ENCODE assay signal across 13 mouse cellular contexts in the genomic region with DNA sequence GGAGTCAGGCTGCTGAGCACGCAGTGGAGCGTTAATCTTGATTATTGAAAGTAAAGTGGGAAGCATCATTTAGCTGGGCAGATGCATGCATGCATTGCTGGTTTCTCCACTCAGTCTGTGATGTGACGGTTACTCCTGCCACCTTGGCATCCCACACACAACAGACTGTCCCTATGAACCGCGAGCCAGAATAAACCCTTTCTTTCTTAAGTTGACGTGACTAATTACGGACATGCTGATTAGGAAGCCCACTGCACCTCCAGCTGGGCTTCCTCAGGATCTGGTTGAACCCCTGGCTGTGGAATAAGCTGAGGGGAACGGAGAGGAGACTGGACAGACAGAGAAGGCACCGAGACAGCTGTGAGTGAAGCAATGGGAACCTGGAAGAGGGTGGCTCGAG. TPM values are rescaled to one million over a fixed set of nuclear protein-coding genes. Genes with fewer than 3 reads are reported as not detected.
DNase-seq lines count a peak whose midpoint lies in the region; ATAC-seq lines count a peak whose summit lies in the region.
"Had no signal": no experiment of that assay in that cellular context is flagged by ENCODE, and none has a peak within 500 bp of the region (broad histone marks: within the 10 kb centered on the region; RNA-seq: fewer than 3 reads in every experiment).

No protein-coding gene starts in this region.

- DNase-seq in cerebellum, postnatal 10 days: peak; percentile 30 to 34
- no peak for DNase-seq in cerebellum, adult 18-20 months
- peak; percentile 43 for DNase-seq in hindbrain, embryonic 11.5 days (ENCODE audit: low spot score)
- DNase-seq in midbrain, embryonic 11.5 days (ENCODE audit: low spot score, missing footprints): peak; percentile 79
- DNase-seq in gastrocnemius, postnatal 10 days: no peak
- no peak for DNase-seq in left cerebral cortex, adult 8-10 months (ENCODE audit: low spot score in 2 of 2)
- no peak for DNase-seq in right cerebral cortex, adult 18-20 months
- DNase-seq: cerebellum, adult 8-10 months; left cerebral cortex, postnatal 4 days; lung, postnatal 36 days had no signal

- H3K27ac ChIP-seq in hindbrain, embryonic 11.5 days (ENCODE audit: low read depth, low read length): peak overlapping the region; percentile 68
- no peak overlapping the region for H3K27ac ChIP-seq in midbrain, embryonic 11.5 days (ENCODE audit: low read depth, low read length)
- peak overlapping the region; percentile 91 for H3K27ac ChIP-seq in neural tube, embryonic 15.5 days (replicated peaks)
- H3K27ac ChIP-seq: liver, embryonic 14.5 days had no signal

- ATAC-seq in hindbrain, embryonic 11.5 days (ENCODE audit: low FRiP score): 0 out of 2 replicates have a peak, but pooled peaks have one; percentile 8
- ATAC-seq in midbrain, embryonic 11.5 days (ENCODE audit: low FRiP score): no peak
- ATAC-seq in neural tube, embryonic 15.5 days (ENCODE audit: low FRiP score): no peak

- H3K4me3 ChIP-seq in hindbrain, embryonic 11.5 days (ENCODE audit: low read depth, low read length): no peak overlapping the region
- no peak overlapping the region for H3K4me3 ChIP-seq in midbrain, embryonic 11.5 days (ENCODE audit: low read depth, low read length)
- no peak overlapping the region for H3K4me3 ChIP-seq in neural tube, embryonic 15.5 days (replicated peaks)

- peaks cover 10% of the 10 kb centered on the region for H3K4me1 ChIP-seq in hindbrain, embryonic 11.5 days (replicated peaks; ENCODE audit: control insufficient read depth, insufficient read depth, low read length)
- H3K4me1 ChIP-seq in midbrain, embryonic 11.5 days (ENCODE audit: control insufficient read depth, insufficient read depth, low read length): peaks cover 23% of the 10 kb centered on the region
- H3K4me1 ChIP-seq in neural tube, embryonic 15.5 days: peaks cover 33% of the 10 kb centered on the region

- no peaks in the 10 kb centered on the region for H3K27me3 ChIP-seq in hindbrain, embryonic 11.5 days (ENCODE audit: control insufficient read depth, insufficient read depth, low read length)
- no peaks in the 10 kb centered on the region for H3K27me3 ChIP-seq in midbrain, embryonic 11.5 days (ENCODE audit: control insufficient read depth, insufficient read depth, low read length)
- H3K27me3 ChIP-seq in neural tube, embryonic 15.5 days (replicated peaks): no peaks in the 10 kb centered on the region
- H3K27me3 ChIP-seq: CH12.LX had no signal

- H3K9me3 ChIP-seq in hindbrain, embryonic 11.5 days (ENCODE audit: control insufficient read depth, low read length): no peaks in the 10 kb centered on the region
- no peaks in the 10 kb centered on the region for H3K9me3 ChIP-seq in midbrain, embryonic 11.5 days (ENCODE audit: control insufficient read depth, low read length)
- H3K9me3 ChIP-seq in neural tube, embryonic 15.5 days (replicated peaks): no peaks in the 10 kb centered on the region

- H3K4me2 ChIP-seq in hindbrain, embryonic 11.5 days (replicated peaks; ENCODE audit: low read depth, low read length): peak overlapping the region; percentile 22; the same call in 1 of the 2 replicates
- no peak overlapping the region for H3K4me2 ChIP-seq in midbrain, embryonic 11.5 days
- H3K4me2 ChIP-seq in neural tube, embryonic 15.5 days: peak overlapping the region; percentile 58; the same call in 1 of the 2 replicates

- 0 out of 2 replicates have a peak, but pooled peaks cover 2% of the 10 kb centered on the region for H3K36me3 ChIP-seq in hindbrain, embryonic 11.5 days (ENCODE audit: control insufficient read depth, insufficient read depth, low read length)
- 0 out of 2 replicates have a peak, but pooled peaks cover 7% of the 10 kb centered on the region for H3K36me3 ChIP-seq in midbrain, embryonic 11.5 days (ENCODE audit: control insufficient read depth, insufficient read depth, low read length)
- peaks cover 28% of the 10 kb centered on the region for H3K36me3 ChIP-seq in neural tube, embryonic 15.5 days

- H3K9ac ChIP-seq in hindbrain, embryonic 11.5 days (ENCODE audit: low read depth, low read length): peak overlapping the region; percentile 53
- H3K9ac ChIP-seq in midbrain, embryonic 11.5 days (ENCODE audit: low read length): peak overlapping the region; percentile 62
- H3K9ac ChIP-seq in neural tube, embryonic 15.5 days (replicated peaks): 0 out of 2 replicates have a peak overlapping the region, but pooled peaks have one; percentile 48
- H3K9ac ChIP-seq: liver, embryonic 14.5 days had no signal

- 52% methylated on average over 10 of the region's 10 CpGs for WGBS in hindbrain, embryonic 11.5 days
- WGBS in midbrain, embryonic 11.5 days: 61% methylated on average over 10 of the region's 10 CpGs
- whole genome bisulfite sequencing in neural tube, embryonic 15.5 days: 39% methylated on average over 10 of the region's 10 CpGs

RNA-seq across cellular contexts. Expression of gene Lrrc75a, which starts 35.7 kb away (rescaled TPM):
- polyA plus RNA-seq in hindbrain, embryonic 11.5 days (2014; fragmentation: Nextera tagmentation; extraction: Ambion mirVana): 16.2 and 16.7 TPM in 2 replicates
- polyA plus RNA-seq in midbrain, embryonic 11.5 days (2014; fragmentation: Nextera tagmentation; extraction: Ambion mirVana): 12.5 and 12.6 TPM in 2 replicates
- polyA plus RNA-seq in neural tube, embryonic 15.5 days (2015; fragmentation: Nextera tagmentation; extraction: Ambion mirVana): 8.2 and 8.5 TPM in 2 replicates
- total RNA-seq in gastrocnemius, postnatal 10 days (2021): 10 to 100 TPM; 14.5 to 19.1 TPM
- total RNA-seq in left cerebral cortex, adult 8-10 months (2022): 10 to 100 TPM; 18.8 to 21.2 (median 19.8) TPM

RNA-seq across cellular contexts. Expression of gene Mmgt2, which starts 35.9 kb away (rescaled TPM):
- 38.8 and 43.5 TPM in 2 replicates for polyA plus RNA-seq in hindbrain, embryonic 11.5 days (2014; fragmentation: Nextera tagmentation; extraction: Ambion mirVana)
- 38.5 and 43.8 TPM in 2 replicates for polyA plus RNA-seq in midbrain, embryonic 11.5 days (2014; fragmentation: Nextera tagmentation; extraction: Ambion mirVana)
- polyA plus RNA-seq in neural tube, embryonic 15.5 days (2015; fragmentation: Nextera tagmentation; extraction: Ambion mirVana): 23.2 and 30.8 TPM in 2 replicates
- total RNA-seq in gastrocnemius, postnatal 10 days (2021): 10 to 100 TPM; 12.6 to 12.8 TPM
- total RNA-seq in left cerebral cortex, adult 8-10 months (2022): 10 to 100 TPM; 21.5 to 34.3 (median 25.6) TPM

RNA-seq across cellular contexts. Expression of gene Trpv2, which starts 38.3 kb away (rescaled TPM):
- polyA plus RNA-seq in hindbrain, embryonic 11.5 days (2014; fragmentation: Nextera tagmentation; extraction: Ambion mirVana): 6.5 and 8.9 TPM in 2 replicates
- 4.9 and 5.4 TPM in 2 replicates for polyA plus RNA-seq in midbrain, embryonic 11.5 days (2014; fragmentation: Nextera tagmentation; extraction: Ambion mirVana)
- 32.3 and 32.9 TPM in 2 replicates for polyA plus RNA-seq in neural tube, embryonic 15.5 days (2015; fragmentation: Nextera tagmentation; extraction: Ambion mirVana)
- total RNA-seq in gastrocnemius, postnatal 10 days (2021): 1 to 10 TPM; 2.0 TPM
- total RNA-seq in left cerebral cortex, adult 8-10 months (2022): 10 to 100 TPM; 17.9 to 20.2 (median 19.3) TPM

Comparison
In these comparisons a context has a peak if more than half of its experiments do, and no peak if none do; other contexts are left out.
1. DNase-seq: peak in cerebellum, postnatal 10 days (2 of 2), hindbrain, embryonic 11.5 days (single experiment) and midbrain, embryonic 11.5 days (single experiment); none in cerebellum, adult 18-20 months (0 of 2), gastrocnemius, postnatal 10 days (single experiment), left cerebral cortex, adult 8-10 months (0 of 2) and right cerebral cortex, adult 18-20 months (single experiment).
2. Peak in every context shown above with its lines, with median percentiles within 50 percentile points of each other: H3K9ac ChIP-seq.